Mouse (Mus musculus): ENCODE results near the gene Naa35. TPM values are rescaled to one million over a fixed set of nuclear protein-coding genes. Genes with fewer than 3 reads are reported as not detected.

Gene Naa35
- total RNA-seq, 2 experiments from 2014 or later: 27.7 to 34.8 TPM

DNA sequence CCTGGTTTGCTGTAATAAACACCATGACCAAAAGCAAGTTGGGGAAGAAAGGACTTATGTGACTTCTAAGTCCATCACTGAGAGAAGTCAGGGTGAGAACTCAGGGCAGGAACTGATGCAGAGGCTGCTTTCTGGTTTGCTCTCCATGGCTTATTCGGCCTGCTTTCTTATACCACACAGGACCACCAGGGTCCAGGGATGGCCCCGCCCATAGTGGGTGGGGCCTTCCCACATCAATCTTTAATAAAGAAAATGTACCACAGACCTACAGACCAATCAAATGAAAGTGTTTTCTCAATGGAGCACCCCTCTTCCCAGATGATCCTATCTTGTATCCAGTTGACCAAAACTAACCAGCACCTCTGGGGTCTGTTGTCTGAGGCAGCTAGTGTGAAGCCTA, 86.5 kb downstream of the Naa35 start:
- DNase-seq: no peak

DNA sequence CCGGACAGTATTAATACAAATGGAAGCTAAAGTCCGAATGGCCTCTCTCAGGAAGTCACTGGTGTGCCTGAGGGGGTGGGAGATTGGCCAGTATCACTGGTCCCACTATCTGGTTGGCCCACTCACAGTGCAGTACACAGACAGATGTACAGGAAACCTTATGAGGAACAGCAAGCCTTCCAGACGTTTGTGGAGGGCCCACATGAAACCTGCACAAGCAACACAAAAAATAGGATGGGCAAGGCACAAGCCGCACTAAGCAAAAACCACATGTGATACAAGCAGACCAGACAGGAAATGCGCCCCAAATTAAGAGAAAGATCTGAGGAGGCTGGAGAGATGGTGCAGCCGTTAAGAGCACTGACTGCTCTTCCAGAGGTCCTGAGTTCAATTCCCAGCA, 87.2 kb downstream of the Naa35 start:
- DNase-seq: no peak

DNA sequence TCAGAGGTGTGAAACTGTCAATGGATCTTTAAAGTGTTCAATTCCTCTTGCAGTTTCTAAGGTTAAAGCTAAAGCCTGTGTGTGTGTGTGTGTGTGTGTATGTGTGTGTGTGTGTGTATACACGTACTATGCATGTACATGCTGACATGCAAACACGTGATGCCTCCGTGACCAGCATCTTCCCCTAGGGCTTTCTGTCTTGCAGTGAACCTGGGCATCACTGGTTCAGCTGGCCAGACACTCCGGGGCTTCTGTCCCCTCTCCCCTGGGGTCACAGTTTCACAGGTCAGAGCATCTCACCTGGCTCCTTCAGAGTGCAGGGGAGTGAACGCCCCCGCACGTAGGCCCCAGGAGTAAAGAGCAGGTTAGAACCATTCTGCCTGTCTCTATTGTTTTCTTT, 88.5 kb downstream of the Naa35 start:
- DNase-seq: no peak

DNA sequence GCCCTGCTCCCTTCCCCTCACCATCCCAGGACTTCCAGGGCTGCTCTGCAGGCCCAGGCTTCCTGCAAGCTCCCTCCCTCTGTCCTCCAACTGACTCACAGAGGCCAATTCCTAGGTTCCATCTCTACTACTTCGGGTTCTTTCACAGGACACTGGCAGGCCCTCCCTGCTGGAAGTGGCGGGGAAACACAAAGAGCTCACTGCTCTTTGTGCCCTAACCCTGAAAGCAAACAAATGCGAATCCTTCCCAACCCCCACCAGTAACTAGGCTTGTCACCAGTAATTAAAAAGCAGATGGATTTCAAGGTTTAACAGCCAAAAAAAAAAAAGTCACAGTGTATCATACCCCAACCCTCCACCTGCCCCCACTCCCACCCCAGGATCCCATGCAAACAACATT, 89.2 kb downstream of the Naa35 start:
- no peak for DNase-seq

DNA sequence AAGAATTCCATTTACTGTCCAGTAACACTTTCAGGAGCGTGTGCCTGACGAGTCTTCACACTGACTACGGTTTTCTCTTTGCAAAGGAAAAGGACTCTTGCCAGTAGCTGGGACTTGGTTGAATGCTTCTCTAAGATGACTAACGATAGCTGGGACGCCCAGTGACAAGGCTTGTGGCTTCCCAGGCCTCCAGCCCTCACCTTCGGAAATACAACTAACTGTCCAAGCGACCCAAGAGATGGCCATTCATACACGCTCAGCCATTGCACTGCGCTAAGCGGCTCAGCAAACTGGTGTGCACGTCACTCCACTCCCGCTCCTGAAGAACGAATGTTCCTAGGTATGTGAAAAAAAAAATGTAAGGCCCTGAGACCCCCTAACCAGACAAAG, 89.7 kb downstream of the Naa35 start:
- DNase-seq: no peak

DNA sequence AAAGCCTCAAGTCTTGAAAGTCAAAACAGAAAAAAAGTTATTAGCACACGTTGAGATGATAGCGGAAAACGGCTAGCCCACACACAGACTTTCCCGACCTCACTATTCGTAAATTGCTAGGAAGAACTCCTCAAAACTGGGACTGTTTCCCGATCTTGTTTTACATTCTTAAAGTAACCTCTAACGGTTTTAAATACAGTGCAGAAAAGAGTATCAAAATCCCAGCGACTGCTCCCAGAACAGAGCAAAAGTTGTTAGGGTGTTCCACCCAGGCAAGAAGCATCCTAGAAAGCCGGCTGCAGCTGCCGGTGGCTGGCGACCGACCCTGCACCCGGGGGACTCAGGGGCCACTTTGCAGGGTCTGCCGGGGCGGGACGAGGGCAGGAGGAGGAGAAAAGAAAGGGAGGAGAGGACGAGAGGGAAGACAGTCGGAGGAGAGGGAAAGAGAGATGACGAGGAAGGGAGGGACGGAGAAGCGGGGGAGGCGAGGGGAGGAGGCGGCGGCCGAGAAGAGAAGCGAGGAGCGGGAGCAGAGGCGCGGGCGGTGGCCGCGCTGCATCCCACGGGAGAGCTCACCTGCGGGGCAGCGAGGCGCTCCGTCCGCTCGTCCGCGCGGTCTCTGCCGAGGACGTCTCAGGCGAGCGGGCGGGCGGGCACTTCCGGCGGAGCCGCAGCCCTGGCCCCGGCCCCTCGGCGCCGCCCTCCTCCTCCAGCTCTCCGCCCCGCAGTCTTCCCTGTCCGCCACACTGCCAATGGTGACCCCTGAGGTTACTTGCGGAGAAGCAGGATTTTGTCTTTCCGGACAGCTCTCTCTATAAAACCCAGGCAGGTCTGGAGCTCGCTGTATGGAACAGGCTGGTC, 90.3 kb downstream of the Naa35 start, which contains the start of gene Golm1:
Gene Golm1 (minus strand): TSS at position 661 of the 861 bp plus-strand sequence.
- peak; percentile 63 for DNase-seq

DNA sequence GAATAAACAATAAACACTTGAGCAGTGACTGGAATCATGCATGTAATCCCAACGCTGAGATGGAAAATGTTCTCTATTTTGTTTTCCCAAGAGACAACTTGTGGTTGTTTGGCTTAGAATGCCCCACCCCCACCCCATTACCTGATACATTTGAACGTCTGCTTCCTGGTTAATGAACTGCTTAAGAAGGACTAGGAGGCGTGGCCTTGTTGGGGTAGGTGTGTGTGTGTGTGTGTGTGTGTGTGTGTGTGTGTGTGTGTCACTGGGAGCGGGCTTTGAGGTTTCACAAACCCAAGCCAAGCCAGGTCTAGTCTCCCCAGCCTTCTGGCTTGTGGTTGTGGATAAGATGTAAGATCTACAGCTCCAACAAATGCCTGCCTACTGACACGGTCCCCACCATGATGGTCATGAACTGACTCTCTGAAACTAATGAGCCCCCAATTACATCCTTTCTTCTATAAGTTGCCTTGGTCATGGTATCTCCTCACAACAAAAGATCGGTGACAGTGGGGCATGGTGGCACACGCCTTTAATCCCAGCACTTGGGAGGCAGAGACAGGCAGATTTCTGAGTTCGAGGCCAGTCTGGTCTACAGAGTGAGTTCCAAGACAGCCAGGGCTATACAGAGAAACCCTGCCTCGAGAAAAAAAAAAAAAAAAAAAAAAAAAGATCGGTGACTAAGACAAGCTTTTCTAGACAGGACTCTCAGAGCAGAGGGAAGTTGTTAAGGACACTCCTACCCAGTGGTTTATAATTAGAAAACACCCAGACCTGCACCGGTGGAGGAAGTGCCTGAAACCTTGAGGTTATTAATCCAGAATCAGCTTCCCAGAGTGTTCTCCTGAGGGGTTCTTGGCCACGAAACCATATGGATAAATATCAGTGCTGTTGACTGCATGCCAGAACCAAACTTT, 91.5 kb downstream of the Naa35 start:
- peak; percentile 47 for DNase-seq

DNA sequence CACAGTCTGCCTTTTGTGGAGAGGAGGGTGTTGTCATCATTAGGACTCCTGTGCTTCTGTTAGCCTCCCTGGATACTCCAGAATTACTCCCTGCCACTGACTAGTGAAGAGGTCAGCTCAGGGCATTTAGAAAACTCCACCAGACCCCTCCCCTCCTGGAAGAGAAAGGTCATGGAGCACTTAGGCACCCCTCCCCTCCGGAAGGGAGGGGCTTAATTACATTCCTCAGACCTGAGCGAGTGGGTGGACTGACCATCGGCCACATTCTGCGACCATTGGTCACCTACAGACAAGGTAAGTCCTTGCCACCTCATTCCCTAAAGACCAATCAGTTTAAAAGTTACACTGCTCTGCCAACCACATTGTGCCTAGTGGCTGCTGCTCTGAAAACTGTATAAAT, 94.2 kb downstream of the Naa35 start:
- no peak for DNase-seq

DNA sequence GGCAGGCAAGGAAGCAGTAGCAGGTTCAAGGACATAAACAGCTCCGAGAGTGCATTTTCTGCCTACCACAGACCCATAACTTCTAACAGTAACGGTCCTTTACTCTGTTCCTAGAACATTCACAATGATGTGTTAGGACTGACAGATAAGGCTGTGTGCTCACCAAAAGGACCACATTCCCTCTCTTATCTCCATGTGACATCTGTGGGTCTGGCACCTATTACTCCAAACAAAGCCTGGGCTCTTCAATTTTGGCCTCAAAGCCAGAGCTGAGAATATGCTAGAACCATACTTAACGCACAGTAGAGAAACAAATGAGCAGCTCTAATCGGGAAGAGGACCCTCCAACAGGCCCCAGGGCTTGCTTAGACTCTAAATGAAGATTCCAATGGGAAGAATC, 94.8 kb downstream of the Naa35 start:
- no peak for DNase-seq

DNA sequence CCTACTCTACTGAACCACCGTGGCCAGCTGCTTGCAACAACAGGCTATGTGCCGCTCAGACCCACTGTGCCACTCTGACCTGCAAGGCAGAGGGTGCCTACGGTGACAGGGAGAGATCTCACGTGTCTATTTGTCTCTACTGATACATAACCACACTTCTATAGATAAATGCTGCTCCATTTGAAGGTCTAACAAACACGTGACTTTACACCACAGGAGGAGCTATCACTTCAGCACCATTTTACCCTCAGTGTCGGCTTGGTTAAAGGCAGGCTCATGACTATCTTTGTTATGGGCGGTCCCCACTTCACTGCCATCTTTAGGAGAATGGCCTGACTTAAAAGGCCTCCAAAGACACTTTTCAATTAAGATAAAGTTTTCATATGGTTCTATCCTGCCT, 97.6 kb downstream of the Naa35 start:
- DNase-seq: no peak

DNA sequence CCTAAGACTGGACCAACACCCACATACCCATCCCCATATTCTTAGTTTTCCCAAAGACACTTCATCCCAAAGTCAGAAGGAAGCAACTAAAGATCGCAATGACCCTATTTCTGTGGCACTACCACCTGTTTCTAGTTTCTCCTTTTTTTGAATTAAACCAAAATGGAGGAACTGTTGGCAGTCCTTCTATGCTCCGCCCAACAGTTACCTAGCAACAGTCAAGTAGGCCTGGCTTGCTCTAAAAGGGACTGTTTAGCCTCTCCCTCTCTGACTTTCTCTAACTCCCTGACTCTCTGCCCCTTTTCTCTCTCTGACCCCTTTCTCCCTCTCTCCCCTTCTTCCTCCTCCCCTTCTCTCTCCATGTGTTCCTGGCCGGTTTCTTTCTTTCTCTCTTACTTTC, 100.2 kb downstream of the Naa35 start:
- DNase-seq: no peak

Other genes starting within 250 kb of the Naa35 start
- gene Agtpbp1, start within 50 bp of the Naa35 start, total RNA-seq (2021): 10 to 100 TPM; 29.9 to 33.6 TPM
- gene Golm1, start 90.6 kb downstream of the Naa35 start, total RNA-seq (2021): 10 to 100 TPM; 10.4 to 13.5 TPM
- not detected for gene 4921517D22Rik, start 108.8 kb downstream of the Naa35 start, total RNA-seq (2021)
- not detected for gene Spata31d1a, start 125.1 kb downstream of the Naa35 start, total RNA-seq (2021)
- not detected for gene Spata31d1b, start 127.0 kb downstream of the Naa35 start, total RNA-seq (2021)
- not detected for gene Spata31d1d, start 146.5 kb downstream of the Naa35 start, total RNA-seq (2021)
- not detected for gene 1700014D04Rik, start 161.5 kb downstream of the Naa35 start, total RNA-seq (2021)
- gene Isca1, start 184.6 kb downstream of the Naa35 start, total RNA-seq (2021): 100 to 1,000 TPM in 1 of 2 experiments, 10 to 100 TPM in 1; 95.1 to 108 TPM
- gene Gm49354, start 197.0 kb downstream of the Naa35 start, total RNA-seq (2021): not detected
- gene Tut7, start 237.9 kb downstream of the Naa35 start, total RNA-seq (2021): 10 to 100 TPM; 46.3 to 50.3 TPM

Measured in gastrocnemius, postnatal 10 days (tissue).